Mouse (Mus musculus) heart, postnatal 0 days (tissue): ENCODE data around the gene Urm1.

Experiments used
- CTCF ChIP-seq: IDR thresholded peaks from 2 replicates; pipeline ENCODE4 v1.5.1; 2016; ENCODE audit warnings: antibody characterized with exemption, control low read depth, low read depth
- EP300 ChIP-seq: IDR thresholded peaks from 2 replicates; pipeline ENCODE4 v1.6.1; 2016; ENCODE audit warnings: antibody characterized with exemption, low read depth

DNA sequence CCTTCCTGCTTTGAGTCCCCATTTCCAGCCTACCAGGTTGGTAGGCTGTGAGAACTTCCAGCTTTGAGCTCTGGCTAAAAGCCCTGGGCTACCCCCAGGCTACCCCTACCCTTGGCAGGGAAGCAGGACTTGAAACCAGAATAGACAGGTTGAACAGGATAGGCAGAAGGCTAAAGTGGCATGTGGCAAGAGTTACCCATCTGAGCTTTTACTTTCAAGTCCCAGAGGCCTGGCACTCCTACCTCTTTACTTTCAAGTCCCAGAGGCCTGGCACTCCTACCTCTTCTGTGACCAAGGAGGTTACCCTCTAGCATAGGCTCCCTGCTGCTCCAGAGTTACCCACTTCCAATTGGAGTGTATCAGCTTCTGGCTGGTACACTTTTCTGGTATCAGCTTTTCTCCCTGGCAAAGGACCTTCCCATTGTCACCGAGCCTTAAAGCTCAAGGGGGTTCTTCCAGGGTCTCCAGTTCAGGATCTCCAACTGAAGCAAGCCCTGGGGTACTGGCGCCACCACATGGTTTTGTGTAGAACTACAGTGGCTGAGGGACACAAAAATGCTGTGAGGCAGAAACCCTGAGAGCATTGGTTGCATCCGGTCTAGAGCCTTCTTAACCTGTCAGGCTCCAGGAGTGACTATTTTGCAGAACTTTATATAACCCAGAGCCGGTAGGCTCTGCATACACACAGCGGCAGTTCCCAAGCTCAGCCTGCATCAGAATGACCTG lies 39.0 kb downstream of the Urm1 start:
- TF ChIP-seq CTCF (peak; percentile 60), EP300 (no peak)
